Mouse (Mus musculus): ENCODE measurements at regions not wholly inside any gene's neighbourhood (a gene's known extent, or its start where the extent isn't known, plus 50 kb on each side); places are given as distances from the start of the nearest gene placed in this dataset.

GRCm38 (mm10) chr13:82420966-82421365, 638.1 kb downstream of the Cetn3 start:
- TF ChIP-seq CTCF (IDR thresholded peaks at IDR 0.05; ENCODE audit: borderline replicate concordance, extremely low read depth, insufficient read depth, insufficient read length) = no peak
- TF ChIP-seq POLR2A (IDR thresholded peaks at IDR 0.05; ENCODE audit: borderline replicate concordance, extremely low read depth, insufficient read depth, insufficient read length, poor library complexity, severe bottlenecking) = no peak

Data from brain, embryonic 14.5 days (tissue).